25 mouse cellular contexts compared by ENCODE assay signal in genomic region chr1:39751537-39751936, GRCm38 (mm10). TPM values are rescaled to one million over a fixed set of nuclear protein-coding genes. Genes with fewer than 3 reads are reported as not detected.
DNase-seq lines count a peak whose midpoint lies in the region; ATAC-seq and TF ChIP-seq lines count a peak whose summit lies in the region.
"Had no signal": no experiment of that assay in that cellular context is flagged by ENCODE, and none has a peak within 500 bp of the region (broad histone marks: within the 10 kb centered on the region; RNA-seq: fewer than 3 reads in every experiment).

No protein-coding gene starts in this region.

- DNase-seq in embryonic facial prominence, embryonic 14.5 days (ENCODE audit: low spot score) = no peak
- no peak for DNase-seq in embryonic facial prominence, embryonic 10.5 days (ENCODE audit: low spot score)
- no peak for DNase-seq in limb, embryonic 10.5 days (ENCODE audit: low spot score)
- DNase-seq in limb, embryonic 14.5 days (ENCODE audit: low spot score) = no peak
- DNase-seq in kidney, adult 9 months = no peak
- DNase-seq in spleen, adult 12 weeks (ENCODE audit: low spot score) = no peak
- DNase-seq: adrenal gland, adult 2 months; adrenal gland, postnatal 10 days; adrenal gland, postnatal 25 days; B cell, adult 2 months; cerebellum, adult 11 months; cerebellum, adult 18-20 months; cerebellum, adult 8-10 months; cerebellum, adult 9-11 months; cerebellum, postnatal 25 days had no signal

- no peak overlapping the region for H3K4me2 ChIP-seq in embryonic facial prominence, embryonic 14.5 days (ENCODE audit: low read depth, low read length)
- no peak overlapping the region for H3K4me2 ChIP-seq in limb, embryonic 13.5 days (replicated peaks)
- no peak overlapping the region for H3K4me2 ChIP-seq in limb, embryonic 14.5 days (replicated peaks; ENCODE audit: low read depth, low read length, severe bottlenecking)
- H3K4me2 ChIP-seq: embryonic facial prominence, embryonic 13.5 days; forebrain, embryonic 12.5 days had no signal

- peak; percentile 48; the same call in 1 of the 2 replicates for ATAC-seq in embryonic facial prominence, embryonic 14.5 days (ENCODE audit: low read depth)
- ATAC-seq in limb, embryonic 13.5 days (ENCODE audit: low FRiP score, low read depth) = no peak
- ATAC-seq in limb, embryonic 14.5 days (ENCODE audit: low FRiP score, low read depth) = peak; percentile 64; the same call in 1 of the 2 replicates
- ATAC-seq: forebrain, embryonic 14.5 days; forebrain, embryonic 16.5 days had no signal

- no peaks in the 10 kb centered on the region for H3K36me3 ChIP-seq in embryonic facial prominence, embryonic 14.5 days (ENCODE audit: control insufficient read depth, insufficient read depth, low read length)
- no peaks in the 10 kb centered on the region for H3K36me3 ChIP-seq in embryonic facial prominence, embryonic 10.5 days (replicated peaks)
- H3K36me3 ChIP-seq in limb, embryonic 13.5 days = no peaks in the 10 kb centered on the region
- no peaks in the 10 kb centered on the region for H3K36me3 ChIP-seq in limb, embryonic 10.5 days
- H3K36me3 ChIP-seq in limb, embryonic 14.5 days (ENCODE audit: control insufficient read depth, insufficient read depth, low read length) = no peaks in the 10 kb centered on the region
- H3K36me3 ChIP-seq: embryonic facial prominence, embryonic 13.5 days; forebrain, embryonic 10.5 days; forebrain, embryonic 12.5 days had no signal

- no peaks in the 10 kb centered on the region for H3K27me3 ChIP-seq in embryonic facial prominence, embryonic 14.5 days (replicated peaks; ENCODE audit: control insufficient read depth, insufficient read depth, low read length)
- no peaks in the 10 kb centered on the region for H3K27me3 ChIP-seq in embryonic facial prominence, embryonic 10.5 days (replicated peaks; ENCODE audit: low read depth, poor library complexity, severe bottlenecking)
- H3K27me3 ChIP-seq in limb, embryonic 13.5 days = no peaks in the 10 kb centered on the region
- H3K27me3 ChIP-seq in limb, embryonic 10.5 days (ENCODE audit: low read depth, poor library complexity, severe bottlenecking) = no peaks in the 10 kb centered on the region
- no peaks in the 10 kb centered on the region for H3K27me3 ChIP-seq in limb, embryonic 14.5 days (ENCODE audit: control insufficient read depth, insufficient read depth, low read length)
- H3K27me3 ChIP-seq: embryonic facial prominence, embryonic 13.5 days; forebrain, embryonic 12.5 days had no signal

- H3K4me3 ChIP-seq in embryonic facial prominence, embryonic 14.5 days (ENCODE audit: low read depth, low read length) = no peak overlapping the region
- no peak overlapping the region for H3K4me3 ChIP-seq in embryonic facial prominence, embryonic 10.5 days
- H3K4me3 ChIP-seq in limb, embryonic 13.5 days = no peak overlapping the region
- H3K4me3 ChIP-seq in limb, embryonic 10.5 days = no peak overlapping the region
- no peak overlapping the region for H3K4me3 ChIP-seq in limb, embryonic 14.5 days (replicated peaks; ENCODE audit: low read length)
- H3K4me3 ChIP-seq: embryonic facial prominence, embryonic 13.5 days; erythroblast, embryonic 14.5 days; forebrain, embryonic 10.5 days; forebrain, embryonic 12.5 days had no signal

- no peak overlapping the region for H3K9ac ChIP-seq in embryonic facial prominence, embryonic 14.5 days (ENCODE audit: low read depth, low read length)
- no peak overlapping the region for H3K9ac ChIP-seq in limb, embryonic 13.5 days
- H3K9ac ChIP-seq in limb, embryonic 14.5 days (ENCODE audit: low read depth, low read length, severe bottlenecking) = no peak overlapping the region
- H3K9ac ChIP-seq: embryonic facial prominence, embryonic 13.5 days; forebrain, embryonic 12.5 days had no signal

- WGBS in embryonic facial prominence, embryonic 14.5 days = 81% methylated on average over 6 of the region's 6 CpGs
- WGBS in embryonic facial prominence, embryonic 10.5 days = 86% methylated on average over 6 of the region's 6 CpGs
- WGBS in limb, embryonic 13.5 days = 86% methylated on average over 6 of the region's 6 CpGs
- 87% methylated on average over 6 of the region's 6 CpGs for WGBS in limb, embryonic 10.5 days
- WGBS in limb, embryonic 14.5 days = 75% methylated on average over 6 of the region's 6 CpGs

- no peak overlapping the region for H3K27ac ChIP-seq in embryonic facial prominence, embryonic 14.5 days (replicated peaks; ENCODE audit: low read depth, low read length)
- no peak overlapping the region for H3K27ac ChIP-seq in embryonic facial prominence, embryonic 10.5 days (replicated peaks)
- 0 out of 2 replicates have a peak overlapping the region, but pooled peaks have one; percentile 10 for H3K27ac ChIP-seq in limb, embryonic 13.5 days
- no peak overlapping the region for H3K27ac ChIP-seq in limb, embryonic 10.5 days
- no peak overlapping the region for H3K27ac ChIP-seq in limb, embryonic 14.5 days (replicated peaks; ENCODE audit: low read depth, low read length)
- H3K27ac ChIP-seq: embryonic facial prominence, embryonic 13.5 days; forebrain, embryonic 10.5 days; forebrain, embryonic 12.5 days had no signal

- H3K9me3 ChIP-seq in embryonic facial prominence, embryonic 14.5 days (ENCODE audit: control insufficient read depth, low read length) = no peaks in the 10 kb centered on the region
- H3K9me3 ChIP-seq in embryonic facial prominence, embryonic 10.5 days = no peaks in the 10 kb centered on the region
- no peaks in the 10 kb centered on the region for H3K9me3 ChIP-seq in limb, embryonic 13.5 days
- H3K9me3 ChIP-seq in limb, embryonic 10.5 days (replicated peaks) = no peaks in the 10 kb centered on the region
- no peaks in the 10 kb centered on the region for H3K9me3 ChIP-seq in limb, embryonic 14.5 days (ENCODE audit: control insufficient read depth, low read length)
- H3K9me3 ChIP-seq: embryonic facial prominence, embryonic 13.5 days; forebrain, embryonic 10.5 days; forebrain, embryonic 12.5 days had no signal

- H3K4me1 ChIP-seq in embryonic facial prominence, embryonic 14.5 days (ENCODE audit: control insufficient read depth, insufficient read depth, low read length) = no peaks in the 10 kb centered on the region
- peaks cover 23% of the 10 kb centered on the region for H3K4me1 ChIP-seq in embryonic facial prominence, embryonic 10.5 days
- H3K4me1 ChIP-seq in limb, embryonic 13.5 days = peaks cover 21% of the 10 kb centered on the region
- H3K4me1 ChIP-seq in limb, embryonic 10.5 days = peaks cover 34% of the 10 kb centered on the region
- peaks cover 3% of the 10 kb centered on the region; the same call in 1 of the 2 replicates for H3K4me1 ChIP-seq in limb, embryonic 14.5 days (ENCODE audit: control insufficient read depth, insufficient read depth, low read length)

- no peak for TF ChIP-seq POLR2A in limb, embryonic 14.5 days (IDR thresholded peaks at IDR 0.05; ENCODE audit: borderline replicate concordance, extremely low read depth, insufficient read depth, insufficient read length)

RNA-seq across cellular contexts. Expression of gene Rfx8, which starts 30.7 kb away (rescaled TPM):
- 2.0 and 2.3 TPM in 2 replicates for polyA plus RNA-seq in embryonic facial prominence, embryonic 14.5 days (2014; fragmentation: Nextera tagmentation; extraction: Ambion mirVana)
- 0.43 and 0.56 TPM in 2 replicates for polyA plus RNA-seq in embryonic facial prominence, embryonic 10.5 days (2016; fragmentation: Nextera tagmentation; extraction: Ambion mirVana)
- polyA plus RNA-seq in limb, embryonic 13.5 days (2015; fragmentation: Nextera tagmentation; extraction: Ambion mirVana) = 1.2 and 1.4 TPM in 2 replicates
- 0.35 and 0.79 TPM in 2 replicates for polyA plus RNA-seq in limb, embryonic 10.5 days (2016; fragmentation: Nextera tagmentation; extraction: Ambion mirVana)
- polyA plus RNA-seq in limb, embryonic 14.5 days (2012; rRNA removed) = 1.00 and 1.2 TPM in 2 replicates
- polyA plus RNA-seq in limb, embryonic 14.5 days (2014; fragmentation: Nextera tagmentation; extraction: Ambion mirVana) = 0.59 and 0.98 TPM in 2 replicates
- polyA plus RNA-seq: forebrain, embryonic 12.5 days had no signal

RNA-seq across cellular contexts. Expression of gene Gm3646, which starts 53.6 kb away (rescaled TPM):
- 0.61 TPM in 1 of 2 replicates, not detected in the other for polyA plus RNA-seq in embryonic facial prominence, embryonic 14.5 days (2014; fragmentation: Nextera tagmentation; extraction: Ambion mirVana)
- polyA plus RNA-seq in embryonic facial prominence, embryonic 10.5 days (2016; fragmentation: Nextera tagmentation; extraction: Ambion mirVana) = not detected in 2 replicates
- polyA plus RNA-seq in limb, embryonic 13.5 days (2015; fragmentation: Nextera tagmentation; extraction: Ambion mirVana) = not detected in 2 replicates
- polyA plus RNA-seq in limb, embryonic 10.5 days (2016; fragmentation: Nextera tagmentation; extraction: Ambion mirVana) = not detected in 2 replicates
- polyA plus RNA-seq in limb, embryonic 14.5 days (2012; rRNA removed) = not detected in 2 replicates
- not detected in 2 replicates for polyA plus RNA-seq in limb, embryonic 14.5 days (2014; fragmentation: Nextera tagmentation; extraction: Ambion mirVana)
- polyA plus RNA-seq: adrenal gland, adult 2 months; brain, embryonic 14.5 days; cortical plate, adult 2 months; embryonic facial prominence, embryonic 11.5 days; embryonic facial prominence, embryonic 13.5 days; erythroblast, embryonic 14.5 days; forebrain, embryonic 10.5 days; forebrain, embryonic 12.5 days; forebrain, embryonic 14.5 days; forebrain, embryonic 16.5 days had no signal
